Mouse (Mus musculus) thymus, postnatal 14 days (tissue): Measurements from ENCODE around the gene Mettl13.
A peak's percentile ranks its signal among the peaks of the same experiment; 100 is the strongest.

ENCODE experiments used
- DNase-seq: peaks from one replicate; pipeline ENCODE4 v3.0.0; 2021

Gene Mettl13

GRCm38 (mm10) chr1:162531584-162531983 is 16.8 kb downstream of the Mettl13 start:
- peak; percentile 7 for DNase-seq

- DNase-seq, result no peak
Measured at GRCm38 (mm10) chr1:162530666-162531065, 17.7 kb downstream of the Mettl13 start.

GRCm38 (mm10) chr1:162529651-162530050 is 18.7 kb downstream of the Mettl13 start:
- DNase-seq, result no peak

- DNase-seq, result no peak
Measured at GRCm38 (mm10) chr1:162515116-162515515, 33.2 kb downstream of the Mettl13 start.

GRCm38 (mm10) chr1:162510013-162510356 is 38.4 kb downstream of the Mettl13 start:
- DNase-seq, result no peak

GRCm38 (mm10) chr1:162509329-162510012 is 38.9 kb downstream of the Mettl13 start:
- DNase-seq, result no peak

GRCm38 (mm10) chr1:162508211-162509005 is 39.9 kb downstream of the Mettl13 start:
- DNase-seq, result no peak

GRCm38 (mm10) chr1:162506516-162506915 is 41.8 kb downstream of the Mettl13 start:
- DNase-seq, result no peak

GRCm38 (mm10) chr1:162505649-162506048 is 42.7 kb downstream of the Mettl13 start:
- no peak for DNase-seq
